Mouse (Mus musculus): ENCODE data around the gene Cux1.

Gene Cux1

DNA sequence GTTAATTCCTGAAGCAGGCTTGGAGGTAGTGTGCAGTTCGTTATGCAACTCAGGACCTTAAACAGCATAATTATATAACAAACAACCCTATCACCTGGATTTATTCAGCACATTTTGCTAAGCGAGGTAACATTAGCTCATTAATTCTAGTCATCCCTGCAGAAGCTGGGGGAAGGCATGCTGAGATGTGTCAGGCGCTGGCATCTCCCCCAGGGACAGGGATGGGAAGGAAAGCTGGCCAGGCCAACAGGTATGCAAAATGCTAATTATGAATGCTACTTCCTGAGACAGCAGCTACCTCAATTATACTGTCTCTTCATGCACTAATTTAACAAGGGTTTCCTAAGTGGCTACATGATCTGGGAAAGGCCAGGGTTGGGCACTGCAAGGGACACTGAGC lies 190.2 kb downstream of the Cux1 start:
- DNase-seq (ENCODE audit: low spot score), result no peak

DNA sequence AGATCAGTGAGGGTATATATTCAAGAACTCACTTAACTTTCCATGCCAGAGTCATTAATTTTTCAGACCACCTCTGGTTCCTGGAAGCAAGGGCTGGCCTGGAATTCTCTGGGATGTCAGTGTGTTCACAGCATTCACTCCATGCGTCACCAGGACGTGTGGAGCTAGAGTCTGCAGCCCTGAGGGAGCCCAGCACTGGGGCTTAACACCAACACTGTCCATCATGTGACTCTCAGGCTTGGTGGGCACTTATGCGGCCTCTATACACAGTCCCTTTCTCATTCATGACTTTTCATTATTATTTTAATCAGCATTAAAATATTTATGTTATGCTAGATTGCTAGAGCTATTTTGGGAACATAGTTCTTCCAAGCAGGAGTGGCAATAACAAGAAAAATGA lies 191.9 kb downstream of the Cux1 start:
- no peak for DNase-seq (ENCODE audit: low spot score)

DNA sequence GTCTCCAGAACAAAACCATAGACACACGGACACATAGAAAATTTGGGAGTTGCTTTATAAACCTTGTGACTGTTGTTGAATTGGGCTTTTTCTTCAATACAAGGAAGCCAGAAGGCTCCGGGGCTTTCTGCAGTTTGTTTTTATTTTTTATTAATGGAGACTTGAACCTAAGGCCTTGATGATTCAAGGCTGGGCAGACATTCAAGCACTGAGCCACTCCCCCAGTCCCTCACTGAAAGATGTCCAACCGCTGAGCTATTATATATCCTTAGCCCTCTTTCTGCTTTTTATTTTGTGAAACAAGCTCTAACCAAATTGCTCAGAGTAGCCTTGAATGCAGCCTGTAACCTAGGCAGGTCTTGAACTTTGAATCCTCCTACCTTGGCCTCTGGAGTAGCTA lies 195.0 kb downstream of the Cux1 start:
- DNase-seq (ENCODE audit: low spot score), result no peak

DNA sequence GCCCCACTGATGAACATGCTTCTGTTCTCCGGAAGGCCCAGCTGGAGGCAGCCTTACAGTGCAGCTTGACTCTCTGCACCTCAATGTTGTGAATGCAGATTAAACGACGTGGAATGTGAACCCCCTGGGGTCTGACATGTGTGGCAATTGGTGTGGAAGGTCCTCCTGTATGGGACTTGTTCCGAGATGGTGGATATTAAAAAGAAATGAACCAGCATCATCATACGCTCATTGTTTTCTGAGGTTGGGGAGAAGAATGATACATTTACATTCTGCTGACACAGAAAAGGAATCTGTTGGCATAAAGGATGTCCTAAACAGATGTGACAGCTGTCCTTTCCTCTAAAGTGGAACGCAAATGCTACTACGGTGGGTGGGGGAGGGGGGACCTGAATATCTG lies 203.9 kb downstream of the Cux1 start:
- DNase-seq (ENCODE audit: low spot score), result no peak

DNA sequence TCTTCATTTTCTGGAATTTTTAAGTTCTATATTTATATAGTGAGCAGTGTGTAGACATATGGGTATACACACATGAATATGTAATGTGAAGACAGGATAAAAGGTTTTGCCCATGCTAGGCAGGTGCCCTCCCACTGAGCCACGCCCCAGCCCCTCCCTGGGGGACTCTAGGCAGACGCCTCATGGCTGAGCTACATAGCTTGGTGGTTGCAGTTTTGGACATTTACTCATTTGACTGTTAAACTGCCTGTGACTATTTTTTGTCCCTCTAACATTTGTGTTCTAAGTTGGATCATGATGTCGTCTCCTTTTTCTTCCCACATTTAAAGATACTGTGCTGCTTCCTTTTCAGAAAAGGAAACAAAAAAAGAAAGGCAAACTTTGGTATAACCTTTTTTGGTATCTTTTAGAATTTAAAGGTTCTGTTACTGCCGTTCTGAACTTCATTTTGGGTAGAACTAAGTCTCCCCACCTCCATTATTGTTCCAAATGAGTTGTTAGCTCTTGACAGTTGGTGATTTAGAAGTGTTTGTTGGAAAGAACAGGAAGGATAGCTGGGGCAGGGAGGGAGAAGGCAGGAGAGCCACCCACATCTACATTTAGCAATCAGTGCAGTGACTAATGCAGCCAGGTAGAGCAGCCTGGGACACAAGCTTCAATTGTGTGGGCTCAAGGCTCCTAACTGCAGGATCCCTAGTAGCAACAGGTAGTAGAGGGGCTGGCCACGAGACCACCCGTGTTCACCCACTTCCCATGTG lies 204.6 kb downstream of the Cux1 start:
- DNase-seq (ENCODE audit: low spot score), result no peak

DNA sequence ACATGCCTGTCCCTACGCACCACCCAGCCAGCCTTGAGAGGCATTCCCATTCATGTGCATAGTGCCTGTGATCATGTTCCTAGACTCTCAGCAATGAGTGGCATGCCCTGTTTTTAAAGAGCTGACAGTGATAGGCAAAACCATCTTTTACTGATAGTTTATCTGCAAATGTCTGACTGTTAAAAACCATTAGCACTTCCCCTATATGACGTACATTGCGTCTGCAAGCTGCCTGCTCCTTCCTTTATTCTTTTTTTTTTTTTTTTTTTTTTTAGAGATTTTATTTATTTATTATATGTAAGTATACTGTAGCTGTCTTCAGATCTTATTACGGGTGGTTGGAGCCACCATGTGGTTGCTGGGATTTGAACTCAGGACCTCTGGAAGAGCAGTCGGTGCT lies 205.3 kb downstream of the Cux1 start:
- DNase-seq (ENCODE audit: low spot score), result no peak

DNA sequence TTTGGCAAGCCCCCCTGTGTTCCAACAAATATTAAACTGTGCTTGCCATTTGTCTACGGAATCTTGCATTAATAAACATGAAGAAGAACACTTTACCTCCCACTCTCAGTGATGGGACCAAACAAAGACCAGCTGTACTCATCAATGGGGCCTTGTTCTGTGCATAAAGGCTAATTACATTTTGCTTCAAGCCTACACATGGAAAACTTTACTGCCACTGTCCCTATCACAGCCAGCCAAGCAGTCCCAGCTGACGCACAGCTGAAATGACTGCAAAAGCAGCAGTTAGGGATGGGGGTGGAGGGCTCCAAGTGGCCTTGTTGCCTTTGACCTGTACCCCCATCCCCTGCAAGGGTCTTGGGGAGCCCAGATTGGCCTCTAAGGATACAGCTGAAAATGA lies 210.1 kb downstream of the Cux1 start:
- DNase-seq (ENCODE audit: low spot score), result no peak

DNA sequence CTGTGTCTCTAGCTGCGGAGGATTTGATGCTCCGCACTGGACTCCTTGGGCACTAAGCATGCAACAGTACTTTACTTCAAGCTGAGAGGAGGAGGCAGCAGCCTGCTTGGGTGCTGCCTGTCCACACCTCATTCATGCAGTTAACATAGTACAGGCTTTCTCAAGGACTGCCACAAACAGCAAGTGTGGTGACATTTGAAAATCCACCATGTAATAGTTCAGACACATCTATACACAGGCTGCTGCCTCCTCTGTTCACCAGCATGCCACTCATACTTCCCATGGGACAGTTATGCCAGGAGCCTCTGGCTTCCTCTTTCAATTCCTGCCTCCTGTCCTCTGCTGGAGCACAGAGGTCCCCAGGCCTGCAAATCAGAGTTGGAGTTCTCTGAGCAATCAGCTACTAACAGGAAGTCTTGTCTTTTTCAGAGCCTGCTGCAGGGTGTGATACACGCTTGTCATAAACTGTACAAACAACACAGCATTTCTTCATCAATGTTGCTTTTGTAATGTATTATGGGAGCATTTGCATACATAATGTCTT lies 211.6 kb downstream of the Cux1 start:
- no peak for DNase-seq (ENCODE audit: low spot score)

DNA sequence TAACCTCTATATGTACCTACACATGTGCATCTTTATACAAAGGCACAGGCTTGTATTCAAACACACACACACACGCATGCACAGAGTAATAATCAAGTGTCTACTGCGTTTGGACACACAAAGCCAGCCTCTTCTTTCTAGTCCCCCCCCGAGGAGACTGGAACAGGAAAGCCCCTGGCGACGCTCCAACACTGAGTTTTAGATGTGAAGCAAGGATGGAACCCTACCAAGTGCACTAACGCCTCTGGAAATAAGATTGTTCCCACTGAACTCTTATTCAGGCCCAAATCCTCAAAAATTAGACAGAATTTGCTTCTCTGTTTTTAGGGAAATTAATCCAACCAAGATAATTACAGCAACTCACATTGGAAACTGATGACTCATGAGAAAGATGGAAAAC lies 212.6 kb downstream of the Cux1 start:
- DNase-seq (ENCODE audit: low spot score), result no peak

DNA sequence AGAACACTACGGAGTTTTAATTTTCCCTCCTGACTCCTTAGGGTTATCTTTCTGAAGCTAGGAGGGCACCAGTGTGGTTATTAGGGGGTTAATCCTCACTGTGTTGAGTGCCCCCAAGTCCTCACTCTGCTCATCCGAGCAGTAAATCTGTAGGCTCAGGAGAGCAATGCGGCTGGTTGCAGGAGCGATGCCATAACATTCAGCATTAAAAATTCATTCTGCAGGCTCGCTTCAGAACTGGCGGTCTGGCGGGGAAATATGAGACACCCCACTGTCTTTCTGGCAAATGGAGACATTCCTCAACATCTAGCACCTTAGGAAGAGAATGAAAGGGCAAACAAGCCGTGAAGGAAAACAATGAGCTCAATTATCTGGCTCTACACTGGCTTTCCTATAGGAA lies 214.2 kb downstream of the Cux1 start:
- peak; percentile 18 for DNase-seq (ENCODE audit: low spot score)

DNA sequence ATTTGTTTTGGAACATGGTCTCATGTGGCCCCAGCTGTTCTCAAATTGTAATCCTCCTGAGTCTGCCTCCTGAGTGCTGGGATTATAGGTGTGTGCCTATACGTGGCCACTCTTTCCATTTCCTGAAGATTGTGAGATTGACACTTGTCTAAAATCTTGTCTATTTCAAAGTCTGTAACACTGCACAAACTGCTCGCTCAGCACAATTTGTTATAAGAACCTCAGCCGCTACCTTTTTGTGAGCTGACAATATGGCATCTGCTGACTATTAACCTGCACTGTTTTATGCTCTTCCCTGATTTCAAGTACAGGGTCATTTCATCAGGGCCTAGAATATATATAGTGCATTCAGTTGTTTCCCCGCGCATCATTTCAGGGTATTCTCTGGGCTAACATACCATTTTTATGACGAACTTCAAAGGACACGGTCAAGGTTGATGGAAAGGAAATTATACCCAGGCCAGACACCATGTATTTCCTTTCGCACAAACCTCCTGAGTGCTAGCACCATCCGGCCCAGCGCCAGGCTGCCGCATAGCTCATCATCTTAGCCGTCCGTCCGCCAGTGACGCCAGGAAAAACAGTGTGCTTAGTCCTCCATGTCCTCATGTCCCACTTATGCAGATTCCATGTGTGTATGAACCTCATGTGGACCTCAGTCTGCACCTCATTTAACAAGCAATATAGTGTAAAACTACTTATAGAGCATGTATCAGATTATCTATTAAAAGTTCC lies 224.0 kb downstream of the Cux1 start:
- no peak for DNase-seq (ENCODE audit: low spot score)

DNA sequence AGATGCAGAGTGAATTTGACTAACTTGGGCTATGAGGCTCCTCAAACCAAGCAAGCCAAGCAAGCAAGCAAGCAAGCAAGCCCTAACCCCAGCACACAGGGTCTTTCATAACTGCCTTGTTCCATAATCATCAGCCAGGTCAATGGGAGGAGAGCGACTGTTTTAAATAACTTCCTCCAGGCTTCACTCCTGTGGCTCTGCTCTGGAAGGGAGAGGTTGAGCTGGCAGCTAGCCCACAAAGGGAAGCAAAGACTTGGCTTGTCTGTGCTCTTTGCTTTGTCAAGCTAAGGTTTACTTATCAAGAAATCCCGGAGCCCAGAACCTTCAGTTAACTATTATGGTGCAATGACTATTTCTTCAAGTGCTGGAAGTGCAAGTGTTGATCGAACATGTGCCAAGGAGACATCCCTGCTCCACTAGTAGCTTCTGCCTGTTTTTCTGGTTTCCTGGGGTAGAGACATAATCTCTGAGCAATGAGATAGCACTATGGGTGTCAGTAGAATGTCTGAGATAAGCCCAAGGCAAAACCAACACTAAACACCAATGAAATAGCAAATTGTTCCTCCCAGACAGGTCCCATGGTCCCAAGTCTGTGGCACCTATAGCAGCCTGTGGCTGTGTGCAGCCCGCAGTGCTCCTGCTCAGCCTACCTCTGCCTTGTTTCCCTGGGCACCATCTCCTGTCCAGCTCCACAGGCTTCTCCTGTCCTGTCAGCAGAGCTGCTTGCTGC lies 230.3 kb downstream of the Cux1 start:
- DNase-seq (ENCODE audit: low spot score), result no peak

DNA sequence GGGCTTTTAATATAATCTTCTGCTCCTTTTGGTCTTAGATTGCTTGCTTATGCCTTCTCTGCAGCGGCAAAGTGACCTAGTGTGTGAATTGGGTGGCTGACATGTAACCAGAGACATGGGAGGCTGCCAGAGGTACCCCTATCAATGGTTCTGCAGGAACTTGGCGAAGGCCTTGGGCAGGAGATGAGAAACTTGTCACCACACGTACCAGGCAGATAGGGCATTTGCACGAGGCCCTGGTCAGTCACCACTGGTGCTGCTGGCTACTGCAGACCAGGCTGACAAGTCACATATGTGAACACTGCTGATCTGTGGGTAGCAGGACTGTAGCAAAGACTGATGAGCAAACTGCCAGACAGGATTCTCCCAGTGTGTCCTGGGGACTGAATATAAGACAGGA lies 231.6 kb downstream of the Cux1 start:
- no peak for DNase-seq (ENCODE audit: low spot score)

DNA sequence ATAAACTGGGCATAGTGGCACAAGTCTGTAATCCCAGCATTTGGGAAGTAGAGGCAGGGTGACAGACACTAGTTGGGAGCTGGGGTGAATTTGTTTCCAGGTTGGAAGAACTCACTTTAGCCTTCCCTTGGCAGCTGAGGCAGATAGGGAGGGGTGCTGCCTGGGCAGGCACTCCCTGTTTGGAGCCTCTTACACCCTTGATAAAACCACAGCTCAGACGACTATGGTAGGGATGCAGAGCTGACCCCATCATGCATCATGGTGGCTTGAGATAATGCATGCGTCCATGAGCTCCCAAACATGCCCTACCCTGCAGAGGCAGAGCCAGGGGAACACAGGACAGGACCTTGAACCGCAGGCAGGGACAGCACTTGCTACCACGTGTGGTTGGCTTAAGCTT lies 232.5 kb downstream of the Cux1 start:
- no peak for DNase-seq (ENCODE audit: low spot score)

DNA sequence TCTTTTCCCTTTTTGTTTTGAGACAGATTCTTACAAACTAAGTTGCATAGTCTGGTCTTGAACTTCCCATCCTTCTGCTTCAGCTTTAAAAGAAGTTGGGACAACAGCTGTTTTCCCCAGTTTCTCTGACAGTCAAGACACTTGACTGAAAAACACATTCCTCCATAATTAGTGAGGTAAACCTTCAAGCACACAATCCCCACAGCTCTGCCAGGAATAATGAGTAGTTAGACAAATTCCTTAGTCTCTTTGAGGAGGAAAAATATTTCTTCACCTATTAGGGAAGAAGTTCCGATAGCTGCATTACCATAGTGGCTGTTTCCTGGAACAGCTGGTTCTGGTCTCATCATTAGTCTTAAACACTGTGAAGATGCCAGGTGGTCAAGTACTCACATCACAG lies 233.2 kb downstream of the Cux1 start:
- no peak for DNase-seq (ENCODE audit: low spot score)

DNA sequence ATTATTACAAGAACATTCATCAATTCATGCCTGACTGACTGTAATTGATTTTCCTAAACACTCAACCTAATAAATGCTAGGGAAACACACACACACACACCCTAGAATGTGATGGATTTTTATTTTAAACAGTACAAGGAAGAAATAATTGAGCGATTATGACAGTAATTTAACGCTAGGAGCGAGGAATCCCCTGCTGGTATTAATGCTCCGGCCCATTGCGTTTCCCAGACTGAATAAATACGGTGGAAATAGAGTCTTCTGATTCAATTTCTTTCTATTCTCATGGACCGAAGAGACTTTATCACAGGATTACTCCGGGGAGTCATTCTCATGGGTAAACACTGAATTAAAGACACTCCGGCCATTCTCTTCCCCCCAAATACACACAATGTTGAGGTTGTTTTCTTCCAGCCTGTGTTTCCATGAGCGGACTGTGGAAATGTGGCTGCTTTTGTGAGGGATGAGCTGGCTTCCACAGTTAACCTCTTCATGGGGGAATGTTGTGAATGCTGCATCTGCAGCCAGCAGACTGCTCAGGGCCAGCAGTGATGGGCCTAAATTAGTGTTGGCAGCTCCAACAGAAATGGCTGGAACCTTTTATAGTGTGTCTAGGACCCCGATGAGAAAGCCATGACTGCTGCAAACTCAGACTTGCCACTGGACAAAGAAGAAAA lies 234.4 kb downstream of the Cux1 start:
- DNase-seq (ENCODE audit: low spot score), result no peak

DNA sequence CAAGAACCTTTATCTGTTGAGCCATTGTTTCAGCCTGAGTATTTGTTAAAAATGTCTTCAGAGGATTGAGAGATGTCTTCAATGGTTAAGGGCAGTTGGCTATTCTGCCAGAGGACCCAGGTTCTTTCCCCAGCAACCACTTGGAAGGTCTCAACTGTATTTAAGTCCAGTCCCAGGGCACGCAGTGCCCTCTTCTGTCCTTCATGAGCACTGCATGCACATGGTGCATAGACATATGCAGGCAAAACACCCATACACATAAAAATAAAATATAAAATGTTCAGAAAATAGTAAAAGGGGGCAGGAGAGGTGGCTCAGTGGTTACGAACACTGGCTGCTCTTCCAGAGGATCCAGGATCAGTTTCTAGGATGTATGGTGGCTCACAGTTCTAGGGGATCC lies 239.6 kb downstream of the Cux1 start:
- DNase-seq (ENCODE audit: low spot score), result peak; percentile 12

DNA sequence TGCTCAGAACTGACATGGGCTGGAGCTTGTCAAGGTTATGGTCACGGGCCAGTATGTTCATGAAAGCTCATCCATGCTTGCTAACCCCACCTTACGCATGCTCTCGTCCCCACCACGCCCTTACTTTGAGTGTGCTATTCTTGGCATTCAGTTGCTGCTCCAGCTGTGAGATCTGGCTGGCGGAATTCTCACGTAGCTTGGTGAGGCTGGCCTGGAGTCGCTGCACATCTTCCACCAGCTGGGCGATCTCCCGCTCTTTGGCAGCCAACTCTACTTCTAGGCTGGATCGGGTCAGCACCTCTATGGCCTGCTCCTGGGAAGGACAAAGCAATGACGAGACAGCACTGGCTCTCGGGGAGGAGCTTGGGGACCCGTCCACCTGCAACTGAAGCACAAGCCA lies 240.7 kb downstream of the Cux1 start:
- DNase-seq (ENCODE audit: low spot score), result no peak

DNA sequence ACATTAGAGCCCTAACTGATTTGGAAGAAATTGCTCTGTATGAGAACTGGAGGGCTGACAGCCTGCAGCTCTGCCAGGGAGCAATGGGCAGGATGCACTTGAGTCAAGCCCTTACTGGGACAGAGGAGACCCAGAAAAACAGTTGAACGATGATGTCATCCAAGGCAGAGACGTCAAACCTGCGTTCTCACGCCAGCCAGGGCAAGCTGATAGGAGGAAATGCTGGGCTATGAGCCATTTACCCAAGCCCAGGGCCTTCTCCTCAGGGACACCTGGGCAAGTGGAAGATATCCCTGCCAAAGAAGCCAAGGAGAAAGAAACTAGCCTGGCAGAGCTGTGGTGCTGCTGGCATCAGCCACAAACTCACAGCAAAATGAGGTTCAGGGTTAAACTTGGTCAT lies 242.8 kb downstream of the Cux1 start:
- no peak for DNase-seq (ENCODE audit: low spot score)

DNA sequence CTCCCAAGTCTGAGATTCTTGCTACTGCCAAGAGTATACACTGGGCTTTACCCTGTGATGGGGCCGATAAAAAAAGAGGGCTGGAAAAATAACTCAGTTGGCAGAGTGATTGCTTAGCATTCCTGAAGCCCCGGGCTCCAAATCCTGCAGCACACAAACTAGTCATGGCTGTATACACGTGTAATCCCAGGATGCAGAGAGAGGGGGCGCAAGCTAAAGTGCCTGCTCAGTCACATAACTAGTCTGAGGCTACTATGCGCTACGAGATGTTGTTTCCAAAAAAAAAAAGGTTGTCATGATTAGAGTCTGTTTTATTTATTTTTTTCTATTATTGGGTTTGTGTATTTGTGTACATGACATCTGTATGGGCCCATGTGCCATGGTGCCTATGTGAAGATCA lies 245.9 kb downstream of the Cux1 start:
- DNase-seq (ENCODE audit: low spot score), result peak; percentile 32

DNA sequence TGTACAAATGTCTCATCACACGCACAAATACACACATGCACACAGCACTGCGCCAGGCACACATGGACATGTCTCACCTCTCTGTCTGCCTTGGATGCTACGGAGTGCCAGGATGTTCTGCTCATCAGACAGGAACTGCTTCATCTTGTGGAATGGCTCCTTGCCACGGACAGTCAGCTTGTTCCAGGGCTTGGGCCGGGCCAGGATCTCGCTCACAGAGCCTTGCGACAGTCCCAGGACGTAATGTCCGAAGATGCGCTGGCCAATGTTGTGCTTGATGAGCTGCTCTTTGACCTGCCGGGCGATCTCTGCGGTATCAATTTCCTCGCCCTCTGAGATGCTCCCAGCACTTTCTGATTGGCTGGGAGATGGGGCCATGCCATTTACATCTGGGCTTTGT lies 254.7 kb downstream of the Cux1 start:
- DNase-seq (ENCODE audit: low spot score), result no peak

DNA sequence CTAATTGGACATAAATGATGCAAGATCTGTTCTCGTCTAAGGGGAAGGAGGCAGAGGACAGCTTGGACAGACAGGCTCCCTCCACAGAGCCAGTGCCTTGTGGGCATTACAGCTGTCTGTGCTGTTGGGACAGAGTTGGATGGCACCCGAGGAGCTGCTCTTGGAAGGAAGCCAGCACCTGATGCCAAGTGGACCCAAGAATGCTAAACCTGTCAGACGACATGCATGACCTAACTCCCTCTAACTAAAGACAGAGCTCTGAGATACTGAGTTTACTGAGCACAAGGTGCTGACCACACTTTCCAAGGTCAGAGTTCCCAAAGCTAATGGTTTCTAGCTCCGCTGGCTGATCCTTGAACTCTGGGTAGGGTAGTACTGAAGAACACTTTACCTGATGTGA lies 255.1 kb downstream of the Cux1 start:
- no peak for DNase-seq (ENCODE audit: low spot score)
